Mouse (Mus musculus): ENCODE data around the gene Nfib.

- TF ChIP-seq TCF12 (IDR thresholded peaks at IDR 0.05; ENCODE audit: low read depth, low read length) (no peak), NELFE (IDR thresholded peaks at IDR 0.05; ENCODE audit: low read depth, low read length) (no peak), CTCF (conservative IDR thresholded peaks at IDR 0.05 in 1 of 2, IDR thresholded peaks at IDR 0.05 in 1 of 2; ENCODE audit: low read depth in 2 of 2, low read length in 2 of 2) (no peak)
Measured at GRCm38 (mm10) chr4:82252054-82252453, 453.5 kb downstream of the Nfib start.

Measured in CH12.LX (cell line).